Mouse (Mus musculus) kidney, postnatal 14 days (tissue): ENCODE data around the gene Etfa.

ENCODE experiments used
- DNase-seq: peaks from one replicate; pipeline ENCODE4 v3.0.0; 2022; ENCODE audit warnings: mixed read lengths

Etfa gene

GRCm38 (mm10) chr9:55512027-55512543 lies at the start of gene Etfa:
Gene Etfa, minus strand, starts transcription at chr9:55512243.
- DNase-seq, result peak; percentile 98

- no peak for DNase-seq
These were observed 48.9 kb upstream of the Etfa start for GRCm38 (mm10) chr9:55560960-55561359.

- peak; percentile 29 for DNase-seq
These were observed 42.9 kb upstream of the Etfa start for GRCm38 (mm10) chr9:55554986-55555385.

GRCm38 (mm10) chr9:55549302-55549890 lies 37.4 kb upstream of the Etfa start:
- DNase-seq, result no peak

GRCm38 (mm10) chr9:55548871-55549270 lies 36.8 kb upstream of the Etfa start:
- no peak for DNase-seq

- peak; percentile 62 for DNase-seq
These were observed 34.4 kb upstream of the Etfa start for GRCm38 (mm10) chr9:55546176-55547010.

GRCm38 (mm10) chr9:55545556-55546175 lies 33.6 kb upstream of the Etfa start:
- peak; percentile 12 for DNase-seq

GRCm38 (mm10) chr9:55544861-55545555 lies 33.0 kb upstream of the Etfa start:
- peak; percentile 40 for DNase-seq

GRCm38 (mm10) chr9:55543703-55544401 lies 31.8 kb upstream of the Etfa start:
- peak; percentile 45 for DNase-seq

GRCm38 (mm10) chr9:55543336-55543702 lies 31.3 kb upstream of the Etfa start:
- DNase-seq, result peak; percentile 20

- DNase-seq, result peak; percentile 12
These were observed 30.6 kb upstream of the Etfa start for GRCm38 (mm10) chr9:55542366-55543325.

- DNase-seq, result peak; percentile 37
These were observed 29.8 kb upstream of the Etfa start for GRCm38 (mm10) chr9:55541681-55542365.

GRCm38 (mm10) chr9:55540888-55541287 lies 28.8 kb upstream of the Etfa start:
- peak; percentile 51 for DNase-seq

- DNase-seq, result no peak
These were observed 28.3 kb upstream of the Etfa start for GRCm38 (mm10) chr9:55540391-55540770.

- DNase-seq, result peak; percentile 14
These were observed 27.8 kb upstream of the Etfa start for GRCm38 (mm10) chr9:55539661-55540390.

- no peak for DNase-seq
These were observed 27.0 kb upstream of the Etfa start for GRCm38 (mm10) chr9:55539006-55539405.

GRCm38 (mm10) chr9:55538377-55538776 lies 26.3 kb upstream of the Etfa start, which contains the start of gene Isl2:
Gene Isl2, plus strand, starts transcription at chr9:55538672.
- peak; percentile 19 for DNase-seq

- peak; percentile 66 for DNase-seq
These were observed 23.9 kb upstream of the Etfa start for GRCm38 (mm10) chr9:55535907-55536306.

- no peak for DNase-seq
These were observed 13.7 kb upstream of the Etfa start for GRCm38 (mm10) chr9:55525716-55526115.

GRCm38 (mm10) chr9:55511521-55511993 lies 486 bp downstream of the Etfa start:
- DNase-seq, result peak; percentile 73
